Mouse (Mus musculus): Measurements from ENCODE around the gene Ntrk1. TPM values are rescaled to one million over a fixed set of nuclear protein-coding genes. Genes with fewer than 3 reads are reported as not detected.

Ntrk1 gene
- polyA plus RNA-seq, 1 experiment from 2014 or later, result 0.18 TPM

DNA sequence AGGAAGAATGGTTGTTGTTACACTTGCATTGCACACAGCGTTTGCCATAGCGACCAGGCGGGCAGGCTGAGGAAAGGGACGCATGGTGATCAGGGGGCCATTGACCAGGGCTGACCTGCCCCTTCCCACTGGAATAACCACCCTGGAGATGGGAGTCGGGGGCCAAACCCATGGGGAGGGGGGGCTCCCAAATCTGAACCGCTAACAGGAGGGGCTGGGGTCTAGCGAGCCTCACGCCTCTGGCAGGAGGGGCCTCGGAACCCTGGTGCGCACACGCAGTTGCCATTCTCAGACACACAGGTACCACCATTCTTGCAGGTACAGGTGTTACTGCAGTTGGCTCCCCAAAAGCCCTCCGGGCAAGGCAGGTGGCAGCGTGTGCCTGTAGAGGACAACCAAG lies 41.1 kb downstream of the Ntrk1 start:
- H3K27ac ChIP-seq (ENCODE audit: low read depth, low read length), result no peak overlapping the region
- no peaks in the 10 kb centered on the region for H3K9me3 ChIP-seq (ENCODE audit: control insufficient read depth)
- no peaks in the 10 kb centered on the region for H3K27me3 ChIP-seq (replicated peaks; ENCODE audit: control insufficient read depth, insufficient read depth, low read length)
- no peak overlapping the region for H3K9ac ChIP-seq (ENCODE audit: low read depth, low read length)
- no peaks in the 10 kb centered on the region for H3K4me1 ChIP-seq (replicated peaks; ENCODE audit: control insufficient read depth, insufficient read depth, low read length)
- H3K4me2 ChIP-seq (replicated peaks; ENCODE audit: low read depth), result no peak overlapping the region
- TF ChIP-seq CTCF (IDR thresholded peaks at IDR 0.05; ENCODE audit: low read depth), result no peak
- H3K36me3 ChIP-seq (ENCODE audit: control insufficient read depth, insufficient read depth), result peaks cover 30% of the 10 kb centered on the region; the same call in 1 of the 2 replicates
- no peak for ATAC-seq
- 88% methylated on average over 13 of the region's 13 CpGs for WGBS
- H3K4me3 ChIP-seq (ENCODE audit: low read depth, low read length), result no peak overlapping the region

- Histone ChIP-seq H3K27ac (ENCODE audit: low read depth, low read length) (no peak overlapping the region), H3K9me3 (ENCODE audit: control insufficient read depth) (no peaks in the 10 kb centered on the region), H3K27me3 (replicated peaks; ENCODE audit: control insufficient read depth, insufficient read depth, low read length) (no peaks in the 10 kb centered on the region), H3K4me3 (ENCODE audit: low read depth, low read length) (no peak overlapping the region), H3K4me2 (replicated peaks; ENCODE audit: low read depth) (no peak overlapping the region), H3K9ac (ENCODE audit: low read depth, low read length) (no peak overlapping the region), H3K36me3 (ENCODE audit: control insufficient read depth, insufficient read depth) (peaks cover 30% of the 10 kb centered on the region; the same call in 1 of the 2 replicates), H3K4me1 (replicated peaks; ENCODE audit: control insufficient read depth, insufficient read depth, low read length) (peaks cover 5% of the 10 kb centered on the region; the same call in 1 of the 2 replicates)
- TF ChIP-seq CTCF (IDR thresholded peaks at IDR 0.05; ENCODE audit: low read depth), result no peak
- ATAC-seq, result no peak
- 83% methylated on average over 3 of the region's 3 CpGs for WGBS
Observed at GRCm38 (mm10) chr3:87752567-87752966, 42.4 kb downstream of the Ntrk1 start.

GRCm38 (mm10) chr3:87749977-87750376 lies 45.0 kb downstream of the Ntrk1 start:
- Histone ChIP-seq H3K9me3 (ENCODE audit: control insufficient read depth) (no peaks in the 10 kb centered on the region), H3K27ac (ENCODE audit: low read depth, low read length) (no peak overlapping the region), H3K9ac (ENCODE audit: low read depth, low read length) (no peak overlapping the region), H3K36me3 (ENCODE audit: control insufficient read depth, insufficient read depth) (peaks cover 26% of the 10 kb centered on the region; the same call in 1 of the 2 replicates), H3K4me2 (replicated peaks; ENCODE audit: low read depth) (no peak overlapping the region), H3K27me3 (replicated peaks; ENCODE audit: control insufficient read depth, insufficient read depth, low read length) (no peaks in the 10 kb centered on the region), H3K4me3 (ENCODE audit: low read depth, low read length) (no peak overlapping the region), H3K4me1 (replicated peaks; ENCODE audit: control insufficient read depth, insufficient read depth, low read length) (peaks cover 5% of the 10 kb centered on the region; the same call in 1 of the 2 replicates)
- WGBS, result 89% methylated on average over 12 of the region's 12 CpGs
- TF ChIP-seq CTCF (IDR thresholded peaks at IDR 0.05; ENCODE audit: low read depth), result no peak
- ATAC-seq, result no peak

DNA sequence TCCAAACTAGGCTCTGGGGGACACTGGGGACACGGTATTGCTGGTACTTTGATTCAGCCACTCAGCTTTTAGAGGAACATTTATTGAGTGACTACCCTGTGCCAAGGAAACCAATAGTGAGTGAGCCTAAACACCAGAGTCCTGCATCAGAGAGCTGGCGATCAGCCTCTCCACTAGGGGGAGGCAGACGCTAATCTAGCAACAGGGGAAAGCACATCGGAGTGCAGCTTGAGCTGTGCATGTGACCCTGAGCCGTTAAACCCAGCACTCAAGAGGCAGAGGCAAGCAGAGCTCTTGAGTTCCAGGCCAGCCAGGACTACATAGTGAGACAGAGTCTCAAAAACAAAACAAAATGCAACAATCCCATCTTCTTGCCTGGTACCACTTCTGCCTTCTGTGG lies 45.9 kb downstream of the Ntrk1 start:
- peaks cover 20% of the 10 kb centered on the region; the same call in 1 of the 2 replicates for H3K36me3 ChIP-seq (ENCODE audit: control insufficient read depth, insufficient read depth)
- H3K27ac ChIP-seq (ENCODE audit: low read depth, low read length), result no peak overlapping the region
- H3K9me3 ChIP-seq (ENCODE audit: control insufficient read depth), result no peaks in the 10 kb centered on the region
- peaks cover 5% of the 10 kb centered on the region; the same call in 1 of the 2 replicates for H3K4me1 ChIP-seq (replicated peaks; ENCODE audit: control insufficient read depth, insufficient read depth, low read length)
- H3K9ac ChIP-seq (ENCODE audit: low read depth, low read length), result no peak overlapping the region
- WGBS, result 16% methylated on average over 5 of the region's 5 CpGs
- ATAC-seq, result no peak
- TF ChIP-seq CTCF (IDR thresholded peaks at IDR 0.05; ENCODE audit: low read depth), result peak; percentile 90
- H3K4me2 ChIP-seq (replicated peaks; ENCODE audit: low read depth), result no peak overlapping the region
- H3K27me3 ChIP-seq (replicated peaks; ENCODE audit: control insufficient read depth, insufficient read depth, low read length), result no peaks in the 10 kb centered on the region
- no peak overlapping the region for H3K4me3 ChIP-seq (ENCODE audit: low read depth, low read length)

- ATAC-seq, result no peak
- 33% methylated on average over 13 of the region's 13 CpGs for WGBS
- no peak for TF ChIP-seq CTCF (IDR thresholded peaks at IDR 0.05; ENCODE audit: low read depth)
- H3K4me2 ChIP-seq (replicated peaks; ENCODE audit: low read depth), result peak within 1 kb of the TSS; percentile 17
- H3K36me3 ChIP-seq (ENCODE audit: control insufficient read depth, insufficient read depth), result peaks cover 14% of the 10 kb centered on the region; the same call in 1 of the 2 replicates
- H3K4me3 ChIP-seq (ENCODE audit: low read depth, low read length), result no peak within 1 kb of the TSS
- no peak within 1 kb of the TSS for H3K9ac ChIP-seq (ENCODE audit: low read depth, low read length)
- H3K27ac ChIP-seq (ENCODE audit: low read depth, low read length), result no peak within 1 kb of the TSS
- no peaks in the 10 kb centered on the region for H3K9me3 ChIP-seq (ENCODE audit: control insufficient read depth)
- H3K27me3 ChIP-seq (replicated peaks; ENCODE audit: control insufficient read depth, insufficient read depth, low read length), result no peaks in the 10 kb centered on the region
- peaks cover 5% of the 10 kb centered on the region; the same call in 1 of the 2 replicates for H3K4me1 ChIP-seq (replicated peaks; ENCODE audit: control insufficient read depth, insufficient read depth, low read length)
Observed at GRCm38 (mm10) chr3:87748431-87748830, 46.5 kb downstream of the Ntrk1 start, which contains the start of gene Lrrc71. Gene Lrrc71, minus strand, starts transcription at chr3:87748625.

DNA sequence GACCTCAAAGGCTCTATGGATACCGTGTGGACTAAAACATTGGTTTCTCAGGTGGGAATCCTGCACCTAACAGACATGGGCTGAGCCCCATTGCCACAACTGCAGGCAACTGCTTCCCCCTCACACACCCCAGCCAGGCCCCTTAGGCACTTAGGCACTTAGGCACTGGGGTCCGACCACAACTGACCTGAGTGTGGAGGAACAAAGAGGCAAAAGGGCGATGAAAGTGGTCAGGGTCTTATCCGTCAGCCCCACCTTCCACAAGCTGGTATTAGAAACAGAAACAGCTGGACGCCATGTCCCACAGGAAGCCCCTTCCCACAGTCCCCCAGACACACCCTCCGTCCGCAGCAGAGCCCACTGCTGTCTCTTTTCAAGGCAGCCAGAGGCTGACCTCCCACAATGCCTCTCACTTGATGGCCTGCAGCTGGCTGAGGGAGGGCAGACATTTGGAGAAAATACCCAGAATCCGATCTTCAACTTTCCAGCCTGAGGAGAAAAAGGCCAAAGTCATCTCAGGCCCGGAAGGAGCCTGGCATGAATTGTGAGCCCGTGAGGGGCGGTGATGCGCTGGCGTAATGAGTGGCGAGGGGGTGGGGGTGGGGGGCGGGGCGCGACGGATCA lies 49.8 kb downstream of the Ntrk1 start:
- no peak; the same call in 1 of the 2 replicates for ATAC-seq
- Histone ChIP-seq H3K4me3 (ENCODE audit: low read depth, low read length) (no peak overlapping the region), H3K9me3 (ENCODE audit: control insufficient read depth) (no peaks in the 10 kb centered on the region), H3K4me1 (replicated peaks; ENCODE audit: control insufficient read depth, insufficient read depth, low read length) (peaks cover 5% of the 10 kb centered on the region; the same call in 1 of the 2 replicates), H3K27me3 (replicated peaks; ENCODE audit: control insufficient read depth, insufficient read depth, low read length) (no peaks in the 10 kb centered on the region), H3K27ac (ENCODE audit: low read depth, low read length) (no peak overlapping the region; the same call in 1 of the 2 replicates), H3K4me2 (replicated peaks; ENCODE audit: low read depth) (peak overlapping the region; percentile 40), H3K36me3 (ENCODE audit: control insufficient read depth, insufficient read depth) (no peaks in the 10 kb centered on the region), H3K9ac (ENCODE audit: low read depth, low read length) (no peak overlapping the region)
- WGBS, result 40% methylated on average over 18 of the region's 18 CpGs
- no peak for TF ChIP-seq CTCF (IDR thresholded peaks at IDR 0.05; ENCODE audit: low read depth)
